Mouse (Mus musculus) lung, postnatal 14 days (tissue): ENCODE measurements at regions not wholly inside any gene's neighbourhood (a gene's known extent, or its start where the extent isn't known, plus 50 kb on each side); places are given as distances from the start of the nearest gene placed in this dataset.

Experiments used
- DNase-seq: peaks from one replicate; pipeline ENCODE4 v3.0.0; 2021

- DNase-seq, result no peak
Observed at GRCm38 (mm10) chr8:102575523-102575922, 209.9 kb downstream of the Cdh11 start.

DNA sequence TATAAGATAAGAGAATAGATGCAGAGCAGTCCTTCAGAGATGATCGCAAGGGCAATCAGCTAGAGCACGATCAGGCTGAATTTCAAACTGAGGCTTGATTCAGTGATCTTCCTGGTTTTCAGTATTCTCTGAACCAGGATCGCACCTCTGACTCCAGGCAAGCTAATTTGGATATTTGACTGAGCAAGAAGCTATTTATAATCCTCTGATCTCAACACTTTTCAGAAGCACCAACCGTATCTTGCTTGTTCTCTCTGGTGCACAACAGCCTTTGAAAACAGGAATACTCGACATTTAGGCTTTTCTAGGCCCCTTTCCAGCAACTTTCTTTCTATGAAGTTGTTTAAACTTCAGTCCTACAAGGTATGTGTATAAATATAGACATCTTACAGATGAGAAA lies 217.7 kb downstream of the Cdh11 start:
- DNase-seq, result no peak

- peak; percentile 49 for DNase-seq
Observed at GRCm38 (mm10) chr8:102554213-102554612, 231.2 kb downstream of the Cdh11 start.

DNA sequence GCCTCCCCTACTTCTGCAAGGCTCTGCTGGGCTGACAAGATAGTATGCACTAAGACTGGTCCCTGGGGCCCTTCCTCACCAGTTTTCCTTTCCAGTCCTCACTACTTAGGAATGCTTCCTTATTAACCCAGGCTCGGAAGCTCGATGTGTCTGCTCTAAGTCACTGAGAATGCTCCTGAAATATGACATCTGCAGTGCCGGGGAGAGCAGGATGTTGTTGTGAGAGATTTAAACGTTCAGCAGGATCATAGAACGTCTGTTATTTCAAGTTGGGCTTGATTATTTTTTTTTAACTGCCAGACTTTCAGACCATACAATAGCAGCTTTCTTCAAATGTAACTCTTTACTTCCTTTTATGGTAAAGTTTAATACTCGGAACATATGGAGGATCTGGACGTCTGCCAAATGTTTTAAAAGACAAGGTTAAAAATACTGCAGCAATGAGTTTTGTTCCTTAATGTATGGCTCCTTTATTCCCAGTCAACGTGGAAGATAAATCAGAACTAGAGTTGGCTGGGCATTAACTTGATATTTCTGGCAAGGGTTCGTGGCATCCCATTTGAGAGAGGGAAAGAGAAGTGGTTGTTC lies 232.0 kb downstream of the Cdh11 start:
- no peak for DNase-seq

- DNase-seq, result no peak
Observed at GRCm38 (mm10) chr8:102538886-102539285, 246.6 kb downstream of the Cdh11 start.

DNA sequence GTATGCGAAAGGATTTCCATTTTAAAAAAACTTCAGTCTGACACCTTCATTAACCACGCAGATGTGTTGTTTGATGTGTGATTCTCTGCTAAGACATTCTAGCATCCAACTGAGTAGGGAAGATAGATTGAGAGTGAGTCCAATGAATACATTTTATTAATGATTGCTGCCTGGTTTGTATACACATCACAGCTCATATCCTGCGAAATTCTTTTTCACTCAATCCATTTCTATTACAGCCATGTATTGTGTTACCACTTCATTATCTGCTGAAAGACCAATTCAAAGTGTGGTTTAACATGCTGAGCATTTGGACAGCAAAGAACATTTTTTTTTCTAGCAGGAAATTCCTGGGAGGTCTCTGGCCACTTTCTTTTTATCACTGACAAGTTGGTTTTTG lies 247.4 kb downstream of the Cdh11 start:
- no peak for DNase-seq

DNA sequence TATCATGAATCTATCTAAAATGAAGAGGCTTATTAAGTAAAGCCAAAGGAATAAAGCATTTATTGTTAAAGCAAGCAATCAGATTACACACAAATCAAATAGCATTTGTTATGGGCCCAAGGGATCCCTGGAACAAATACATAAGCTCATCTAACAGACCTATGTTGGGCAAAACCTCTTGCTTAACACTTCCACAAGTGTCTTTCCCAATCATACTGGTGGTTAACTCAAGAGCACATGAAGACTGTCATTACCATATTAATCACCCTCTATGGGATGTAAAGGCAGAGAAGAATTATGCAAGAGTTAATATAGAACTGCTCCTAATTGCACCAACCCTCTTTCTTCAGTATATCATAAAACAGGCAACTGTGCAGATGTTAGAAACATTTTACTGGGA lies 267.0 kb downstream of the Cdh11 start:
- DNase-seq, result no peak

- DNase-seq, result peak; percentile 13
Observed at GRCm38 (mm10) chr8:102515748-102516147, 269.7 kb downstream of the Cdh11 start.

DNA sequence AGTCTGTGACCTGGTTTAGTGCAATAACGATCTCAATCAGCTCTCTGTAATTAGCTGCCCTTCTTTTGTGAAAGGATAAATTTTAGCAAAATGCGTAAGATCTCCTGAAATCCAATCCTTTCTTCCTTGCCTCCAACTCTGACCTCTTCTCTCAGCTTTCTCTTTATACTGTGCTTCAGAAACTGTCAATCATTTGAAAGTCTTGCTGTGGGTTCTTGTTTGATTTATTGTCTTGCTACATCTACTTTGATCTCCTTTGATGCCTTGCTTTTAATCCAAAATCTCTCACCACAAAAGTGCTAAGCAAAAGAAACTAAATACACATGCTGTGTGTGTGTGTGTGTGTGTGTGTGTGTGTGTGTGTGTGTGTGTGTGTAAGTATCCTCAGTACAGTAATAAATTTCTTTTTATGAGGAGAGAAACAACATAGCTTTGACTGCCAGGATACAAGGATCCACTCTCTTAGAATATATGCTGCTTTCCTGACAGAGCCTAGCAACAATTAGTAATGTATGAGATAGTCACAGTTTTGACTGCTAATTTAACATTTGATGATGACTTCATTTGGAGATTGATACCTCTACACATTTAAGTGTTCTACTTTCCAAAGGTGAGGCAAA lies 270.5 kb downstream of the Cdh11 start:
- DNase-seq, result no peak

DNA sequence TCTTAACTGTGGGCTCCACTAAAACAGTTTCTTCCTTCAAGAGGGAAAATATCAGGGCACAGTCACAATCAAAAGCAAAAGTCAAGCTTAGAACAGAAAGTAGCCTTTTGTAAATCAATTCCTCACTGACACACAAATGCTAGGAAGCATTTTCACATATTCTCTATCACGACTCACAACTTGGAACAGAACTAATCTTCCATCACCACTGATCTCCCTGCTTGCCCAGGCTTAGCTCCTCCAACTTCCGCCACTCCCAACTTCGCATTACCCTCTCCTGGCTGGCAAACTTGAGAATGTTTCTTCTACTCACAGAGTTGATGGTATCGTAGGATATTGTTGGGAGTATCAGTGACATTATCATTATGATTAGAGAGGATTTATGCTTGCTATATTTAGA lies 284.7 kb downstream of the Cdh11 start:
- DNase-seq, result no peak

DNA sequence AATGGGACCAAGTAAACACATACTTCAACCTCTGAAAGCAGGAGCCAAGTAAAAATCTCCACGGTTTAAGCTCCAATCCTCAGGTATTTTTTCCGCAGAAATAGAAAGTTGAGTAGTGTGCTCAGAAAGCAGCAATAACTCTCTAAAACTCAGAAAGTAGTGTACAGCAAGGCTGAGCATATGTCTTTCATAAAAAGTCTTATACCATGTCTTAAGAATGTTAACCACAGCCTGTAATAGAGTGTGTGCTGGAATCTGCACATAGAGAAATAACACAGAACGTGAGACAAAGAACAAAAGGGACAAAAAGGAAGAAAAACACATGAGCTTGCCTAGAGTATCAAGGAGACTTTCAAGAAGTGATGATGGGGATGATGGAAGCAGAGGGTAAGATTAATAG lies 285.2 kb downstream of the Cdh11 start:
- no peak for DNase-seq

- DNase-seq, result no peak
Observed at GRCm38 (mm10) chr8:102499091-102499490, 286.4 kb downstream of the Cdh11 start.

- no peak for DNase-seq
Observed at GRCm38 (mm10) chr8:102497160-102497559, 288.3 kb downstream of the Cdh11 start.

GRCm38 (mm10) chr8:102496698-102497097 lies 288.7 kb downstream of the Cdh11 start:
- DNase-seq, result no peak

- no peak for DNase-seq
Observed at GRCm38 (mm10) chr8:102496021-102496420, 289.4 kb downstream of the Cdh11 start.

DNA sequence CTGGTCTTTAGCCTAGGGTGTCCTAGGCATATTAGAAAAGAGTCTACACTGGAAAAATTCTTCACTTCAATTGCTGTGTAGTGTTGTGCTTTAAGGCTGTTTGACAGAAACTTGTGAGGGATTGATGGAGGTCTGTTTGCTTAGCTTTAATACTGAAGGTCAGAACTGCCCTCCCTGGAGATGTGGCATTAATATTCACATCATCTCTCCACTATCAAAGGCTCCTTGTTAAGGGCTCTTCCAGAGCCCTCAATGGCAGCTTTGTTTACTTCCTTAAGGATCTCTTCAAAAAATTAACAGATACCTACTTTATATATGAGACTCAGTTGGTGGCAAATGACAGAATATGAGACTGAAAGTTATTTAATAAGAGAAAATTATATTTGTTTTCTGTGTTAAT lies 294.4 kb downstream of the Cdh11 start:
- no peak for DNase-seq

DNA sequence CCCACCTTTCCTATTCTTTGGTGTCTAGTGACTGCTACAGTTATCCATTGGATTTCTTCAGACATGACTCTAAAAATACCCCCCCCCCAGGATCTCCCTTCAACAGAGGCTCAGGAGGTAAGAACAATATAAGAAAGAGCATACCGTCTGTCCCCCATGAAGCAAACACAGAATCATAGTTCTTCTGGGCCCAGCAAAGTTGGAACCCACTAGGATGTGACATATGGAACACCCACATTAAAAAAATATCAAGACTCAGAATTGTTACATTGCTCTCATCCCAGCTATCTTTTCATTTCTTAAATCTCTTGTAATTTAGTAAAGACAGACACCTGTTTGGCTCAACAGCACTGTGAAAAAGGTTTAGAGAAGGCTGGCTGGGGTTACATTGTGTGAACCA lies 297.2 kb downstream of the Cdh11 start:
- DNase-seq, result no peak

DNA sequence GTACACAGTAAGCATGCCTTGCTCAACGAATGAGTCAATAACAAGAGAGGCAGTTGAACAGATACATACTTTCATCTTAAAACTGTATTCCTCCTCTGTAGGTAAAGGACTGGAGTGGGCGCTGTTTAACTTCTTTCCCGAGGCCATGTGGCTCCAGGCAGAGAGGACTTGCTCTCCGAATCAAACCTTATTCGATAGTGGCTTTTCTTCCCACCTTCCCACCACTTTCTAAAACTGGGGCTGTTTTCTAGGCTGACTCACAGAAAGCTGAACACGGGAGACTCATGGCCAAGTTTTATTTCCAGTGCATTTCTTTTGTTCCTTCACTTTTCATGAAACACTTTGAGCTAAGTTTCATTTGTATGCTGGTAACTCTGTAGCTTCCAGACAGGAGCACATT lies 297.6 kb downstream of the Cdh11 start:
- DNase-seq, result no peak

GRCm38 (mm10) chr8:102475166-102475802 lies 310.2 kb downstream of the Cdh11 start:
- DNase-seq, result no peak

DNA sequence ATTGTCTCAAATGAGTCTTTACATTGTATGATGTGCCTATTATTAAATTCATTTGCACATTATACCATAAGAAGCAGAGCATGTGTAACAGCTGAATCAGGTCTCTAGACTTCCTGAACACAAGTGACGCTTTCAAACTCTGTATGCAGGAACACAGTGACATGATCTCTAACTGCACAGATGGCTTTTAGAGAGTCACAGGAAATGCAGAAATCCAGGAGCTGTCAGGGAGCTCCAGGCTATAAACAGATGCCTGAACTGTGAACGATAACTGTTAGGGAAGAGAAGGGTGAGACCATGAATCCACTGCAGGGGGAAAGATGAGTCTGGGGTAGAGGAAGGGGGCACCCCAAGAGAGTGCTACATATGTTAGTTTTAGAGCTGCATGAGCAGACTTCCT lies 311.2 kb downstream of the Cdh11 start:
- no peak for DNase-seq

- DNase-seq, result no peak
Observed at GRCm38 (mm10) chr8:102471352-102471751, 314.1 kb downstream of the Cdh11 start.

- DNase-seq, result no peak
Observed at GRCm38 (mm10) chr8:102462601-102463000, 322.8 kb downstream of the Cdh11 start.

DNA sequence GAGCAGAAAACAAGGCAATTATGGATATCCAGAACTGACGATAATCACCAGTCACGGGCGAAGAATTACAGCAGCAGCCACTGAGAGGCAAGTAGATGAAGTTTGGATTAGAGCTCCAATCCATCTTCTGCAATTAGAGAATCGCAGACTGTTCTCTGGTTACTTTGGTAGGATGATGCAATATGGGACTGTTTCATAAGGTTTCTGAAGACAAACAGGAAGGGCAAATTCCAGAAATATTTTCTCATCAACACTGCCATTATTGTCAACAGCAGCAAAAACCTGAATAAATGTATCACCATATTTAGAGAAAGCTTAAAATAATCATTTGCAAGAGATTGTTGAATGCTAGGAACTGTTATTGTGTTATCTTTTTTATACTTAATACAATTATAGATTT lies 342.4 kb downstream of the Cdh11 start:
- no peak for DNase-seq

DNA sequence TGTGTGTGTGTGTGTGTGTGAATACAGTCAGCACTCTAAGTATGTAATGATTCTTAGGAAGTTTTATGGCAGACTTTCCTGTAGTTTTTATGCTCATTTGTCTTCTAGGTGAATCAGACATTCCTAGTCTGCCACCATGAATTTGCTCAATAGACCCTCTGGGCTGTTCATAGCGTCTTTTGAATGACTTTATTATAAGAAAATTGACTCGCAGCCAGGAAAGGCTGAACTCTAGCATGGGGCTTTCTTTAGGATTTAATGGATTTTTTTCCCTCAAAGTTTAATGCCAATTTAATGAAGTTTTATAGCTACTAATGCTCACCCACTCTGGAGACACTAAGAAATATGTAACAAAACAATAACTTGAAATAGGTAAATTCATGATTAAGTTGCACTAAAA lies 363.6 kb downstream of the Cdh11 start:
- no peak for DNase-seq

- no peak for DNase-seq
Observed at GRCm38 (mm10) chr8:102414931-102415330, 370.5 kb downstream of the Cdh11 start.
